9 mouse cellular contexts compared by ENCODE assay signal in genomic region chr5:121201739-121202138, GRCm38 (mm10). TPM values are rescaled to one million over a fixed set of nuclear protein-coding genes. Genes with fewer than 3 reads are reported as not detected.
A peak's percentile ranks its signal among the peaks of the same experiment; 100 is the strongest.
DNase-seq lines count a peak whose midpoint lies in the region; ATAC-seq and TF ChIP-seq lines count a peak whose summit lies in the region.
"Had no signal": no experiment of that assay in that cellular context is flagged by ENCODE, and none has a peak within 500 bp of the region (broad histone marks: within the 10 kb centered on the region; RNA-seq: fewer than 3 reads in every experiment).

No protein-coding gene starts in this region.

- peak; percentile 30 for DNase-seq in adrenal gland, postnatal 14 days
- no peak for DNase-seq in adrenal gland, adult 2 months
- DNase-seq in limb, embryonic 14.5 days (ENCODE audit: low spot score), result peak; percentile 64
- DNase-seq in limb, embryonic 10.5 days (ENCODE audit: low spot score), result no peak
- peak; percentile 43 to 56 for DNase-seq in natural killer cell, adult 2 months (ENCODE audit: low spot score in 2 of 2)
- no peak for DNase-seq in urinary bladder, postnatal 25 days (ENCODE audit: low spot score)

- H3K36me3 ChIP-seq in limb, embryonic 14.5 days (ENCODE audit: control insufficient read depth, insufficient read depth, low read length), result peaks cover 13% of the 10 kb centered on the region
- peaks cover 16% of the 10 kb centered on the region for H3K36me3 ChIP-seq in limb, embryonic 10.5 days

- H3K4me1 ChIP-seq in limb, embryonic 14.5 days (ENCODE audit: control insufficient read depth, insufficient read depth, low read length), result peaks cover 3% of the 10 kb centered on the region
- H3K4me1 ChIP-seq in limb, embryonic 10.5 days, result peaks cover 13% of the 10 kb centered on the region

- WGBS in limb, embryonic 14.5 days, result 53% methylated on average over 3 of the region's 3 CpGs
- WGBS in limb, embryonic 10.5 days, result 49% methylated on average over 3 of the region's 3 CpGs

- no peak overlapping the region for H3K4me3 ChIP-seq in limb, embryonic 14.5 days (replicated peaks; ENCODE audit: low read length)
- H3K4me3 ChIP-seq in limb, embryonic 10.5 days, result no peak overlapping the region
- H3K4me3 ChIP-seq: limb, embryonic 13.5 days had no signal

- no peak overlapping the region for H3K4me2 ChIP-seq in limb, embryonic 14.5 days (replicated peaks; ENCODE audit: low read depth, low read length, severe bottlenecking)
- H3K4me2 ChIP-seq: limb, embryonic 13.5 days had no signal

- H3K9ac ChIP-seq in limb, embryonic 14.5 days (ENCODE audit: low read depth, low read length, severe bottlenecking), result no peak overlapping the region
- H3K9ac ChIP-seq: limb, embryonic 13.5 days had no signal

- ATAC-seq in limb, embryonic 14.5 days (ENCODE audit: low FRiP score, low read depth), result no peak
- ATAC-seq in common myeloid progenitor, adult 5-6 weeks (replicated peaks; ENCODE audit: low read depth, poor library complexity, severe bottlenecking), result peak; percentile 26
- ATAC-seq in frontal cortex, adult (ENCODE audit: low TSS enrichment), result no peak

- H3K27me3 ChIP-seq in limb, embryonic 14.5 days (ENCODE audit: control insufficient read depth, insufficient read depth, low read length), result no peaks in the 10 kb centered on the region
- H3K27me3 ChIP-seq in limb, embryonic 10.5 days (ENCODE audit: low read depth, poor library complexity, severe bottlenecking), result no peaks in the 10 kb centered on the region
- H3K27me3 ChIP-seq: limb, embryonic 13.5 days had no signal

- H3K27ac ChIP-seq in limb, embryonic 14.5 days (replicated peaks; ENCODE audit: low read depth, low read length), result no peak overlapping the region
- no peak overlapping the region for H3K27ac ChIP-seq in limb, embryonic 10.5 days
- H3K27ac ChIP-seq: limb, embryonic 13.5 days had no signal

- no peak for TF ChIP-seq POLR2A in limb, embryonic 14.5 days (IDR thresholded peaks at IDR 0.05; ENCODE audit: borderline replicate concordance, extremely low read depth, insufficient read depth, insufficient read length)

- no peaks in the 10 kb centered on the region for H3K9me3 ChIP-seq in limb, embryonic 14.5 days (ENCODE audit: control insufficient read depth, low read length)
- no peaks in the 10 kb centered on the region for H3K9me3 ChIP-seq in limb, embryonic 10.5 days (replicated peaks)
- H3K9me3 ChIP-seq: limb, embryonic 13.5 days had no signal

RNA-seq across cellular contexts. Expression of gene Rpl6, which starts 2.5 kb away (rescaled TPM):
- total RNA-seq in adrenal gland, postnatal 14 days (2021), result 995 and 1,088 TPM in 2 replicates
- total RNA-seq in adrenal gland, adult 2 months (2021), result 1,000 to 10,000 TPM; 1,030 to 1,071 TPM
- 157 and 194 TPM in 2 replicates for polyA plus RNA-seq in adrenal gland, adult 2 months (2012; rRNA removed)
- 786 and 1,086 TPM in 2 replicates for polyA plus RNA-seq in limb, embryonic 14.5 days (2012; rRNA removed)
- polyA plus RNA-seq in limb, embryonic 14.5 days (2014; fragmentation: Nextera tagmentation; extraction: Ambion mirVana), result 696 and 712 TPM in 2 replicates
- 661 and 766 TPM in 2 replicates for polyA plus RNA-seq in limb, embryonic 10.5 days (2016; fragmentation: Nextera tagmentation; extraction: Ambion mirVana)
- total RNA-seq in common myeloid progenitor, adult 5-6 weeks (2017), result 1,473 and 1,687 TPM in 2 replicates

RNA-seq across cellular contexts. Expression of gene Ptpn11, which starts 10.5 kb away (rescaled TPM):
- total RNA-seq in adrenal gland, postnatal 14 days (2021), result 98.9 and 120 TPM in 2 replicates
- total RNA-seq in adrenal gland, adult 2 months (2021), result 100 to 1,000 TPM in 1 of 2 experiments, 10 to 100 TPM in 1; 97.6 to 121 TPM
- polyA plus RNA-seq in adrenal gland, adult 2 months (2012; rRNA removed), result 24.4 and 26.2 TPM in 2 replicates
- polyA plus RNA-seq in limb, embryonic 14.5 days (2012; rRNA removed), result 44.1 and 44.6 TPM in 2 replicates
- 27.1 and 29.6 TPM in 2 replicates for polyA plus RNA-seq in limb, embryonic 14.5 days (2014; fragmentation: Nextera tagmentation; extraction: Ambion mirVana)
- polyA plus RNA-seq in limb, embryonic 10.5 days (2016; fragmentation: Nextera tagmentation; extraction: Ambion mirVana), result 23.6 and 24.9 TPM in 2 replicates
- total RNA-seq in common myeloid progenitor, adult 5-6 weeks (2017), result 60.0 and 60.4 TPM in 2 replicates

RNA-seq across cellular contexts. Expression of gene Hectd4, which starts 18.3 kb away (rescaled TPM):
- total RNA-seq in adrenal gland, postnatal 14 days (2021), result 21.5 and 27.1 TPM in 2 replicates
- total RNA-seq in adrenal gland, adult 2 months (2021), result 10 to 100 TPM; 14.5 to 22.7 TPM
- 14.3 and 16.1 TPM in 2 replicates for polyA plus RNA-seq in adrenal gland, adult 2 months (2012; rRNA removed)
- polyA plus RNA-seq in limb, embryonic 14.5 days (2012; rRNA removed), result 15.2 and 21.5 TPM in 2 replicates
- polyA plus RNA-seq in limb, embryonic 14.5 days (2014; fragmentation: Nextera tagmentation; extraction: Ambion mirVana), result 7.0 and 8.9 TPM in 2 replicates
- polyA plus RNA-seq in limb, embryonic 10.5 days (2016; fragmentation: Nextera tagmentation; extraction: Ambion mirVana), result 4.2 and 5.1 TPM in 2 replicates
- 19.1 and 20.1 TPM in 2 replicates for total RNA-seq in common myeloid progenitor, adult 5-6 weeks (2017)

Comparison
In these comparisons a context has a peak if more than half of its experiments do, and no peak if none do; other contexts are left out.
1. DNase-seq: peak in adrenal gland, postnatal 14 days (single experiment), limb, embryonic 14.5 days (single experiment) and natural killer cell, adult 2 months (2 of 2); none in adrenal gland, adult 2 months (single experiment), limb, embryonic 10.5 days (single experiment) and urinary bladder, postnatal 25 days (single experiment).